Mouse (Mus musculus) heart, embryonic 14.5 days (tissue): ENCODE data around the gene Dis3l2. TPM values are rescaled to one million over a fixed set of nuclear protein-coding genes. Genes with fewer than 3 reads are reported as not detected.

ENCODE experiments used
- ATAC-seq: fragments of 200-750 bp; cut with Nextera tagmentation; 2 replicates; pipeline ENCODE4 v1.8.0; 2017; ENCODE audit warnings: low read depth, moderate TSS enrichment; ENCODE audit not compliant: insufficient number of reproducible peaks, insufficient read depth, low FRiP score
- H3K27ac ChIP-seq, 2 experiments: fragments of 200-500 bp in 1 of 2; fragments of 300-500 bp in 1 of 2; sonication (generic) in 1 of 2; replicated peaks in 1 of 2; 2 replicates each; pipeline ENCODE4 v1.5.1; 2012 to 2014; ENCODE audit warnings: low read depth in 2 of 2, low read length in 2 of 2, control low read depth in 1 of 2, mild to moderate bottlenecking in 1 of 2, mixed read lengths in 1 of 2; ENCODE audit not compliant: control insufficient read depth in 1 of 2, insufficient read depth in 1 of 2
- H3K27me3 ChIP-seq: fragments of 300-500 bp; sonication (generic); 2 replicates; pipeline ENCODE4 v1.6.1; 2014; ENCODE audit warnings: mild to moderate bottlenecking, low read length, control low read depth; ENCODE audit not compliant: control insufficient read depth, insufficient read depth
- H3K36me3 ChIP-seq: fragments of 300-500 bp; sonication (generic); 2 replicates; pipeline ENCODE4 v1.6.1; 2014; ENCODE audit warnings: mild to moderate bottlenecking, control low read depth, low read length, mixed read lengths; ENCODE audit not compliant: control insufficient read depth, insufficient read depth
- H3K4me1 ChIP-seq, 2 experiments: fragments of 200-500 bp in 1 of 2; fragments of 300-500 bp in 1 of 2; sonication (generic) in 1 of 2; 2 replicates each; pipeline ENCODE4 v1.6.1; 2012 to 2014; ENCODE audit warnings: low read length in 2 of 2, control low read depth in 1 of 2, mixed read lengths in 1 of 2; ENCODE audit not compliant: control insufficient read depth in 2 of 2, insufficient read depth in 2 of 2
- H3K4me2 ChIP-seq: fragments of 300-500 bp; sonication (generic); 2 replicates; pipeline ENCODE4 v1.6.1; 2014; ENCODE audit warnings: mild to moderate bottlenecking, low read length
- H3K4me3 ChIP-seq, 2 experiments: fragments of 200-500 bp in 1 of 2; fragments of 300-500 bp in 1 of 2; sonication (generic) in 1 of 2; 2 replicates each; pipeline ENCODE4 v1.5.1; 2012 to 2014; ENCODE audit warnings: low read length in 2 of 2, mild to moderate bottlenecking in 2 of 2, control low read depth in 1 of 2, low read depth in 1 of 2, moderate library complexity in 1 of 2; ENCODE audit not compliant: control insufficient read depth in 1 of 2, insufficient read depth in 1 of 2
- H3K9ac ChIP-seq: fragments of 300-500 bp; sonication (generic); 2 replicates; pipeline ENCODE4 v1.6.1; 2014; ENCODE audit warnings: mild to moderate bottlenecking, low read length
- H3K9me3 ChIP-seq: fragments of 300-500 bp; sonication (generic); 2 replicates; pipeline ENCODE4 v1.6.1; 2016; ENCODE audit warnings: low read length, control low read depth; ENCODE audit not compliant: control insufficient read depth
- WGBS: fragments of 180-500 bp; shearing (Covaris S2); extraction: QIAGEN DNeasy Blood & Tissue Kit; methylation state at CpG from one replicate; pipeline ENCODE4 v1.1.7; 2014; 5-methylcytosine and 5-hydroxymethylcytosine counted together
- polyA plus RNA-seq: library from polyadenylated mRNA; unstranded; fragments of >200 nt; fragmentation: Nextera tagmentation; extraction: Ambion mirVana; gene quantifications from 2 replicates; pipeline ENCODE4 v1.2.1, GENCODE M21; 2014

Dis3l2 gene
- polyA plus RNA-seq, 1 experiment from 2014 or later: 16.3 TPM

DNA sequence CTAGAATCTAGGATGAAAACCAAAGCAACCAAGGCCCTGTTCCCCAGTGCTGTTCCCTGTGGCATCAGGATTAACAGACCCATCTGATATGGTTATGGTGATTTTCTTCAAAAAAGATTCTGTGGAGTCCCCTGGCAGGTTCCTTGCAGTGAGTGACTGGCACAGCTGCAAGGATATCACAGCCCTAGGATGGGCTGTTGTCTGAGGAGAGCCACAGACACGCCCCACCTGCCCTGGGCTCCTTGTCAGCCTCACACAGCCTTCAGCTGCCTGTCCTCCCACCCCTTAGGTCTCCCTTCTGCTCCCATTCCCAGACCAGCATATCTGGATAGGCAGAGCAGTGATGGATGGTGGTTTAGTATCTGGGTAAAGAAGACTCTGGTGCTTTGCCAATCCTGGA, 347.1 kb downstream of the Dis3l2 start:
- no peak overlapping the region for H3K4me2 ChIP-seq
- peaks cover 22% of the 10 kb centered on the region for H3K36me3 ChIP-seq
- H3K9me3 ChIP-seq: no peaks in the 10 kb centered on the region
- 83% methylated on average over 1 of the region's 1 CpGs for WGBS
- H3K9ac ChIP-seq: no peak overlapping the region
- H3K4me3 ChIP-seq: no peak overlapping the region
- no peak overlapping the region for H3K27ac ChIP-seq
- no peaks in the 10 kb centered on the region for H3K27me3 ChIP-seq
- ATAC-seq: no peak
- H3K4me1 ChIP-seq: no peaks in the 10 kb centered on the region; a peak in 1 of 4 replicates

DNA sequence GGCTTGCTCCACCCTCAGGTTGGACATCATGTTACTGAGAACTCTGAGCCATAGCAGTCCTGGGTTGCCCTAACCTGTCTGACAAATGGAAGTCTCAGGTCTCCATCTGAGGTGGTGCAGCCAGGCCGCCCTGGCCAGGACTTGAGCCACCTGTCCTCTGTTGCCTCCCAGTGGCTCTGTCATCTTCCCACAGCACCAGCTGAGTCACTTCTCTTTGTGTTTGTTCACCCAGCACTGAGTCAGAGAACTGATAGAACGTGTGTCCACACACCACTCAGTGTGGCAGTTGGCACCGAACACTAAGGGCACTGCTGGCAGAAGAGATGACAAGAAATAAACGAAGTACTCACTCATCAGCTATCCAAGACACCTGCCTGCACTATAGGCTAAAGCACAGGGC, 347.8 kb downstream of the Dis3l2 start:
- Histone ChIP-seq H3K4me1 (no peaks in the 10 kb centered on the region; a peak in 1 of 4 replicates), H3K4me3 (no peak overlapping the region), H3K27me3 (no peaks in the 10 kb centered on the region), H3K36me3 (peaks cover 17% of the 10 kb centered on the region), H3K4me2 (no peak overlapping the region), H3K27ac (no peak overlapping the region), H3K9ac (no peak overlapping the region), H3K9me3 (no peaks in the 10 kb centered on the region)
- ATAC-seq: no peak
- WGBS: 69% methylated on average over 4 of the region's 4 CpGs

DNA sequence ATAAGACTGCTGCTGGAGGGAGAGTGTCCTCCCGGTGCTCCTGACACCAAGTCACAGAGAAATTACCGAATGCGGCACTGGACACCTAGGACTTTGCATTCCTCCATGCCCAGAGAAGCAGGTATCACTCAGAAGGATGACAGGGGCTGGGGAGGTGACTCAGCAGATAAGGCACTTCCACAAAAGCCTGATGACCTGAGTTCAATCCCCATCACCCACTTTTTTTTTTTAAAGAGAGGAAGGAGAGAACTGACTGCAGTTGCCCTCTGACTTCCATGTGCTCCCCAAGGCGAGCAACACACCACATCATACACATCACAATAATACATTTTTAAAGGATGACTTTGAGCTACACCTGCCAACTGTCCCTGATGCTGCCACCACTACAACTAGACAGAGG, 353.5 kb downstream of the Dis3l2 start:
- no peak overlapping the region for H3K4me3 ChIP-seq
- no peaks in the 10 kb centered on the region for H3K36me3 ChIP-seq
- no peaks in the 10 kb centered on the region for H3K27me3 ChIP-seq
- H3K4me1 ChIP-seq: no peaks in the 10 kb centered on the region; a peak in 1 of 4 replicates
- no peaks in the 10 kb centered on the region for H3K9me3 ChIP-seq
- WGBS: 68% methylated on average over 4 of the region's 4 CpGs
- H3K4me2 ChIP-seq: no peak overlapping the region
- no peak overlapping the region for H3K9ac ChIP-seq
- ATAC-seq: no peak
- H3K27ac ChIP-seq: no peak overlapping the region

DNA sequence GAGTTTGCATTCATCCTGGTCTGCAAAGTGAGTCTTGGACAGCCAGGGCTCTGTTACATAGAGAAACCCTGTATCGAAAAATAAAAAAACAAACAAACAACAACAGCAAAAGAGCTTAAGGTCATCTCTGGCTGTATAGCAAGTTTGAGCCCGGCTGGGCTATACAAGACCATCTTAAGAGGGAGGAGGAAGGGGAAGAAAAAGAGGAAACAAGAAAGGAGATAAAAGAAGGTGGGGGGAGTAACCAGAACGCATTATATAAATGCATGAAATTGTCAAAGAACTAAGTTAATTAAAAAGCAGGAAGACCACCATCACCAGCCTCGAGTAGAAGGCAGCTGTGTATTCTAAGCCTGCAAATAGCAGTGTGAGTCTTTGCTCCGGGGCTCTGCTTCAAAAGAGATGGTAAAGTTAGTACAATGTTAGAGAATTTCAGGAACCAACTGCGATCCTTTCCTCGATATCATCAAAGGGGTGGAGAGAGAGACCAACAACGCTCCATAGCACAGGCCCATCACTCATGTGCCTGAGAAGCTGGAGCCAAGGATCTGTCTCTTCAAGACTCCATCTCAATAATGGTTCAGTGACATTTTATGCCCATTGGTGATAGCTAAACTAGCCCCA, 355.5 kb downstream of the Dis3l2 start:
- 71% methylated on average over 8 of the region's 8 CpGs for WGBS
- H3K4me3 ChIP-seq: no peak overlapping the region
- H3K9me3 ChIP-seq: no peaks in the 10 kb centered on the region
- no peak overlapping the region for H3K9ac ChIP-seq
- no peak overlapping the region for H3K27ac ChIP-seq
- ATAC-seq: no peak
- H3K4me2 ChIP-seq: no peak overlapping the region
- no peaks in the 10 kb centered on the region for H3K4me1 ChIP-seq
- H3K27me3 ChIP-seq: no peaks in the 10 kb centered on the region
- no peaks in the 10 kb centered on the region for H3K36me3 ChIP-seq

DNA sequence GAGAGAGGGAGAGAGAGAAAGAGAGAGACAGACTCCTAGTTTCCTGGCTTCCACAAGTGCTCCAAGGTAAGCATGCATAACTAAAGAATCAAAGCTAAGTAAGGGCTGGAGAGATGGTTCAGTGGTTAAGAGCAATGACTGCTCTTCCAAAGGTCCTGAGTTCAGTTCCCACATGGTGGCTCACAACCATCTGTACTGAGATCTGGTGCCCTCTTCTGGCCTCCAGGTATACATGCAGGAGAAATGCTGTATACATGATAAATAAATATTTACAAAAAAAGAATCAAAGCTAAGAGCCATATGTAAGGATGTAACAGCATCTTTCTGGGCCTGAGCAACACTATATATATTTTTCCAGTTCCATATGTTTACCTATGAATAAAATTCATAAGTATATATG, 357.3 kb downstream of the Dis3l2 start:
- no peaks in the 10 kb centered on the region for H3K9me3 ChIP-seq
- H3K4me1 ChIP-seq: no peaks in the 10 kb centered on the region
- no peaks in the 10 kb centered on the region for H3K27me3 ChIP-seq
- H3K36me3 ChIP-seq: no peaks in the 10 kb centered on the region
- no peak overlapping the region for H3K4me2 ChIP-seq
- ATAC-seq: no peak
- no peak overlapping the region for H3K9ac ChIP-seq
- no peak overlapping the region for H3K27ac ChIP-seq
- H3K4me3 ChIP-seq: no peak overlapping the region

DNA sequence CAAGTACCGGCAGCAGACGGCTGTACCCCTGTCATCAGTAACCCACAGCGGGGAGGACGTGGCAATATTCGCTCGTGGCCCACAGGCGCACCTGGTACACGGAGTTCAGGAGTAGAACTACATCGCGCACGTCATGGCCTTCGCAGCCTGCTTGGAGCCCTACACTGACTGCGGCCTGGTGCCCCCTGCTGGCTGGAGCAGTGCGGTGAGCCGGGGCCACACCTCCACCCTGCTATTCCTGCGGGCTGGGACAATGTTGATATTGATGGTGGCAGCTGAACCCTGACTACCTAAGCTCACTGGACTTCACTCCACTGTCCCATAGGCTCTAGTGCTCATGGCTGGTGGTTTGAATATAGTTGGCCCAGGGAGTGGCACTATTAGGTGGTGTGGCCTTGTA, 367.1 kb downstream of the Dis3l2 start:
- Histone ChIP-seq H3K4me1 (no peaks in the 10 kb centered on the region; a peak in 1 of 4 replicates), H3K27ac (no peak overlapping the region), H3K9me3 (no peaks in the 10 kb centered on the region), H3K4me3 (no peak overlapping the region), H3K27me3 (no peaks in the 10 kb centered on the region), H3K4me2 (no peak overlapping the region), H3K9ac (no peak overlapping the region), H3K36me3 (no peaks in the 10 kb centered on the region)
- ATAC-seq: no peak
- 48% methylated on average over 16 of the region's 16 CpGs for WGBS

DNA sequence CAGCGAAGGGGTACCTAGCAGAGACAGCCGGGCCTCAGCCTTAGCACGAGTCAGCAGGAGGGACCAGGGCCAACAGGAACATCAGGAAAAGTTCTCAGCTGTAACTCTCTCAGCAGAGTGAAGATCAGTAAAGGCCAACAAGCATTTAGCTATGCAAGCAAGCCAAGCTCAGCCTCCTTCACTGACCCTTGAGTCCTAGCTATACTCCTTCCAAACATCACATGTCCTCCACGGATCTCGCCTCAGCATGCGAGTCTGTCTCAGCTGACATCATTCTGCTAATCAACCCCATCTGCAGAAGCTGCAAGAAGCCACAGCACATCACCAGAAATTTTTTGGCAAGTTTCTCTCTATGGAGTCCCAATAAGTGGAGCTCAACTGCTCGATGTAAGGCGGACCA, 370.2 kb downstream of the Dis3l2 start:
- H3K9me3 ChIP-seq: no peaks in the 10 kb centered on the region
- no peaks in the 10 kb centered on the region for H3K36me3 ChIP-seq
- no peak overlapping the region for H3K4me2 ChIP-seq
- H3K27me3 ChIP-seq: no peaks in the 10 kb centered on the region
- WGBS: 79% methylated on average over 8 of the region's 8 CpGs
- ATAC-seq: no peak
- no peaks in the 10 kb centered on the region for H3K4me1 ChIP-seq
- H3K27ac ChIP-seq: no peak overlapping the region
- H3K9ac ChIP-seq: no peak overlapping the region
- no peak overlapping the region for H3K4me3 ChIP-seq

DNA sequence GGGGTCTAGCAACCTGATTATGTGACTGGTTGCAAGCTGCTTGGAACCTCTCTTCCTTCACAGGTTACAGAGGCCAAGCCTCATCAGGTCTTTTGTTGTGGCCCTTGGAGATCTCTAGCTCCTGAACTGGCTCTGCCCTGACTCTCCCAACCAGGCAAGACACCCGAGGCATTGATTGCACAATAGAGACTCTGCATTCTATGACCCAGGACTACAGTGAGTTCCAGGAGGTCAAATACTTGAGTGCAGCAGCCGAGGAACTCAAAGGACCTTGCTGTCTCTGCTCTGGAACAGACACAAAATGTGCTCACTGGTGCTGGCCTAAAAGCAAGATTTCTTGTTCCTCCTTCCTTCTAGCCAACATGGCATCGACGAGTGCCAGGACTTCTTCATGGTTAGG, 382.6 kb downstream of the Dis3l2 start:
- Histone ChIP-seq H3K4me1 (no peaks in the 10 kb centered on the region), H3K4me3 (no peak overlapping the region), H3K27me3 (no peaks in the 10 kb centered on the region), H3K9me3 (no peaks in the 10 kb centered on the region), H3K36me3 (no peaks in the 10 kb centered on the region), H3K9ac (no peak overlapping the region), H3K4me2 (no peak overlapping the region), H3K27ac (no peak overlapping the region)
- no peak for ATAC-seq
- 69% methylated on average over 4 of the region's 4 CpGs for WGBS
